Mouse (Mus musculus): ENCODE measurements around the gene Dhx38.

GRCm38 (mm10) chr8:109565498-109566333, at the start of gene Dhx38, which contains the start of gene Txnl4b:
- TF ChIP-seq GATA1 (IDR thresholded peaks at IDR 0.05; ENCODE audit: low read length) (no peak), TAL1 (IDR thresholded peaks at IDR 0.05; ENCODE audit: low read length) (no peak)

Measured in erythroblast, embryonic 14.5 days (primary cell).